Mouse (Mus musculus) adrenal gland, adult 8-10 months (tissue): Measurements from ENCODE around the gene Olfr618. TPM values are rescaled to one million over a fixed set of nuclear protein-coding genes. Genes with fewer than 3 reads are reported as not detected.
"Not testable (repeated sequence)": the region's sequence is repeated elsewhere in the genome, so short reads cannot be mapped to it uniquely, and the experiment has no call there.

Experiments
- DNase-seq: peaks from one replicate; pipeline ENCODE4 v3.0.0; 2022
- microRNA-seq, 2 experiments: library from miRNA; unstranded; fragments of <30 nt; microRNA quantifications; one replicate each; pipeline ENCODE4 v1.2.0; 2022
- total RNA-seq, 4 experiments: library from RNA; stranded (reverse); gene quantifications; 2 replicates each; pipeline ENCODE4 v1.2.4; 2022

The Olfr618 gene
- total RNA-seq: not detected

GRCm38 (mm10) chr7:103589803-103590202, at the start of gene Olfr618:
TSS of gene Olfr618 (plus strand) at chr7:103590103.
- no peak for DNase-seq

GRCm38 (mm10) chr7:103542617-103543016, 47.3 kb upstream of the Olfr618 start, which contains the start of gene Olfr612:
TSS of gene Olfr612 (minus strand) at chr7:103542717.
- DNase-seq: not testable (repeated sequence)

GRCm38 (mm10) chr7:103547774-103548173, 42.1 kb upstream of the Olfr618 start, which contains the start of gene Olfr613:
TSS of gene Olfr613 (plus strand) at chr7:103548074.
- DNase-seq: no peak

GRCm38 (mm10) chr7:103555779-103556178, 34.1 kb upstream of the Olfr618 start, which contains the start of gene Olfr615:
TSS of gene Olfr615 (plus strand) at chr7:103556079.
- no peak for DNase-seq

- DNase-seq: no peak
Measured at GRCm38 (mm10) chr7:103569043-103569442, 20.9 kb upstream of the Olfr618 start, which contains the start of gene Olfr616. TSS of gene Olfr616 (minus strand) at chr7:103569143.

- DNase-seq: no peak
Measured at GRCm38 (mm10) chr7:103572761-103573160, 17.1 kb upstream of the Olfr618 start, which contains the start of gene Olfr617. TSS of gene Olfr617 (plus strand) at chr7:103573061.

- no peak for DNase-seq
Measured at GRCm38 (mm10) chr7:103600275-103600674, 10.4 kb downstream of the Olfr618 start, which contains the start of gene Olfr619. TSS of gene Olfr619 (plus strand) at chr7:103600575.

- DNase-seq: no peak
Measured at GRCm38 (mm10) chr7:103607425-103607824, 17.5 kb downstream of the Olfr618 start.

- no peak for DNase-seq
Measured at GRCm38 (mm10) chr7:103612434-103612833, 22.5 kb downstream of the Olfr618 start, which contains the start of gene Olfr620. TSS of gene Olfr620 (minus strand) at chr7:103612534.

- no peak for DNase-seq
Measured at GRCm38 (mm10) chr7:103636795-103637194, 46.9 kb downstream of the Olfr618 start.

GRCm38 (mm10) chr7:103642602-103643001, 52.7 kb downstream of the Olfr618 start, which contains the start of gene Olfr622:
TSS of gene Olfr622 (minus strand) at chr7:103642702.
- DNase-seq: no peak

- DNase-seq: no peak
Measured at GRCm38 (mm10) chr7:103644070-103644469, 54.2 kb downstream of the Olfr618 start.

Small RNA genes lying within 50 kb of the gene (microRNA-seq; reads per million reads assigned to microRNA genes)
- gene Gm26506: 0 reads per million in 2 experiments

Other genes starting within 250 kb of the Olfr618 start
- gene Olfr600, start 240.4 kb upstream of the Olfr618 start, total RNA-seq: not detected
- gene Olfr601, start 227.4 kb upstream of the Olfr618 start, total RNA-seq: not detected
- gene Olfr603, start 203.9 kb upstream of the Olfr618 start, total RNA-seq: not detected
- gene Usp17lc, start 175.0 kb upstream of the Olfr618 start, total RNA-seq: not detected
- not detected for gene Olfr605, start 144.7 kb upstream of the Olfr618 start, total RNA-seq
- not detected for gene Olfr606, start 141.1 kb upstream of the Olfr618 start, total RNA-seq
- gene Olfr607, start 126.0 kb upstream of the Olfr618 start, total RNA-seq: not detected
- gene Olfr608, start 120.2 kb upstream of the Olfr618 start, total RNA-seq: not detected
- not detected for gene Olfr609, start 92.0 kb upstream of the Olfr618 start, total RNA-seq
- gene Olfr610, start 78.0 kb upstream of the Olfr618 start, total RNA-seq: not detected
- gene Olfr611, start 69.3 kb upstream of the Olfr618 start, total RNA-seq: not detected
- gene Olfr612, start 47.4 kb upstream of the Olfr618 start, total RNA-seq: not detected
- not detected for gene Olfr613, start 42.0 kb upstream of the Olfr618 start, total RNA-seq
- not detected for gene Olfr615, start 34.0 kb upstream of the Olfr618 start, total RNA-seq
- gene Olfr616, start 21.0 kb upstream of the Olfr618 start, total RNA-seq: not detected
- gene Olfr617, start 17.0 kb upstream of the Olfr618 start, total RNA-seq: not detected
- not detected for gene Olfr619, start 10.5 kb downstream of the Olfr618 start, total RNA-seq
- gene Olfr620, start 22.4 kb downstream of the Olfr618 start, total RNA-seq: not detected
- not detected for gene Olfr622, start 52.6 kb downstream of the Olfr618 start, total RNA-seq
- not detected for gene Olfr623, start 73.6 kb downstream of the Olfr618 start, total RNA-seq
- under 1 TPM in 1 of 4 experiments, not detected in 3; 0.06 TPM for gene Olfr624, start 81.1 kb downstream of the Olfr618 start, total RNA-seq
- gene Olfr625-ps1, start 92.6 kb downstream of the Olfr618 start, total RNA-seq: not detected
- gene Olfr243, start 124.6 kb downstream of the Olfr618 start, total RNA-seq: not detected
- not detected for gene Olfr628, start 140.3 kb downstream of the Olfr618 start, total RNA-seq
- not detected for gene Olfr629, start 154.8 kb downstream of the Olfr618 start, total RNA-seq
- gene Olfr630, start 167.2 kb downstream of the Olfr618 start, total RNA-seq: not detected
- gene Olfr69, start 181.5 kb downstream of the Olfr618 start, total RNA-seq: not detected
- gene Olfr68, start 189.6 kb downstream of the Olfr618 start, total RNA-seq: not detected
- not detected for gene Olfr67, start 201.7 kb downstream of the Olfr618 start, total RNA-seq
- gene Hbb-bt, start 223.9 kb downstream of the Olfr618 start, total RNA-seq: 100 to 1,000 TPM in 1 of 4 experiments, 10 to 100 TPM in 3; 78.2 to 176 (median 90.4) TPM
- 1,000 to 10,000 TPM in 1 of 4 experiments, 100 to 1,000 TPM in 3; 738 to 2,114 (median 834) TPM for gene Hbb-bs, start 238.0 kb downstream of the Olfr618 start, total RNA-seq